Mouse (Mus musculus): Measurements from ENCODE around the gene Itpkb. TPM values are rescaled to one million over a fixed set of nuclear protein-coding genes. Genes with fewer than 3 reads are reported as not detected.

Itpkb gene
- total and polyA plus RNA-seq, 3 experiments: 3.4 to 9.2 TPM; not detected in 1

DNA sequence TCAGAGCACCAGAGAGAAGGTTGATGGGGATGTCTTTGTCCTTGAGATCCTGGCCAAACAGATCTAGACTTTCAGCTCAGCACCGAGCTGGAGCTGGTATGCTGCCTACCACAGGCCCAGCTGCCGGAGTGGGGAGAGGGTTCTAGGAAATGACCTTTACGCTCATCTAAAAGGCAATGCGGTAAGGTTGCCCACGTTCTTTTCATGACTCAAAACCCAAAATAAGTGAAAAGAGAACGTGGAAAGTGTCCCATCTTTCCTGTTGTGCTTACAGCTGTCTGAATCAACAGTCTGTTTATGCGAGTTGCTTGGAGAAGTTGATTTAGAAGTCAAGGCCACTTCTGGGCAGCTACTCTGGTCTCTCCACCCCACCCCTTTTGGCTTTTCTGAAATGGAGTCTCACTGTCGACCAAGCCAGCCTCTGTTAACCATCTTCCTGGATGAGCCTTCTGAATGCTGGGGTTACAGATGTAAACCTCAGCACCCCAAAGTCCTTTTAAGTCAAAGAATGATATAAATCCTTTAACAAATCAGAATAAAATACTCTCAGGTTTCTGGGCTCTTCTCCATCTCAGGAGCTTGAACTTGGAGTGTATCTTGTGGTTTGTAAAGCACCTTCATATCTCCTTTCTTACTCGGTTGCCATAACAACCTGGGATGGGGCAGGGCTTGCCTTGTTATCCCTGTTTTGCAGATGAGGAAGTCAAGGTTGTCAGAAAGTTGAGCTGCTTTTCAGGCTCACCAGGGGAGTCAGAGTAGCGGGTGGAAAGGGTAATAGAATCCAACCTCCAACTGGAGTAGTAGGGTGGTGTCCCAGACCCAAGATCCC, 60.7 kb downstream of the Itpkb start:
- peak; percentile 96 for DNase-seq (ENCODE audit: low read depth, low spot score)
- H3K36me3 ChIP-seq (ENCODE audit: control insufficient read depth in 1 of 2, insufficient read depth in 2 of 2, low read length in 2 of 2): peaks cover 0 to 33% of the 10 kb centered on the region in 2 experiments; a peak in 2 of 4 replicates
- TF ChIP-seq TCF12 (IDR thresholded peaks at IDR 0.05; ENCODE audit: low read depth, low read length): peak; percentile 83
- peak; percentile 82 for TF ChIP-seq SIN3A (IDR thresholded peaks at IDR 0.05; ENCODE audit: low read length)
- peak; percentile 84 for TF ChIP-seq MXI1 (IDR thresholded peaks at IDR 0.05; ENCODE audit: low read depth, low read length)
- no peak; the same call in 1 of the 2 replicates for TF ChIP-seq MAFK (IDR thresholded peaks at IDR 0.05; ENCODE audit: borderline replicate concordance, low read depth, low read length)
- TF ChIP-seq POLR2AphosphoS2 (IDR thresholded peaks at IDR 0.05; ENCODE audit: low read length): no peak
- TF ChIP-seq BHLHE40 (IDR thresholded peaks at IDR 0.05; ENCODE audit: borderline replicate concordance, low read depth, low read length): peak; percentile 31; the same call in 1 of the 2 replicates
- peak; percentile 66 to 85; a peak in 3 of 4 replicates for TF ChIP-seq EP300 (IDR thresholded peaks at IDR 0.05; ENCODE audit: low read depth in 1 of 2, low read length in 2 of 2)
- no peak for TF ChIP-seq MYC (IDR thresholded peaks at IDR 0.05; ENCODE audit: low read depth, low read length)
- TF ChIP-seq UBTF (IDR thresholded peaks at IDR 0.05; ENCODE audit: borderline replicate concordance, insufficient read depth, low read depth, low read length): no peak
- peak; percentile 78 for TF ChIP-seq TAL1 (IDR thresholded peaks at IDR 0.05; ENCODE audit: low read length)
- TF ChIP-seq ETS1 (IDR thresholded peaks at IDR 0.05; ENCODE audit: low read depth, low read length): peak; percentile 58; the same call in 1 of the 2 replicates
- TF ChIP-seq MAZ (IDR thresholded peaks at IDR 0.05; ENCODE audit: low read depth, low read length): no peak
- no peak for TF ChIP-seq MAX (IDR thresholded peaks at IDR 0.05; ENCODE audit: low read length)
- no peak for TF ChIP-seq ZC3H11A (IDR thresholded peaks at IDR 0.05; ENCODE audit: low read depth, low read length)
- no peak for TF ChIP-seq CHD2 (IDR thresholded peaks at IDR 0.05; ENCODE audit: low read length)
- no peak for TF ChIP-seq TBP (IDR thresholded peaks at IDR 0.05; ENCODE audit: low read depth, low read length)
- peak; percentile 100 for TF ChIP-seq RCOR1 (IDR thresholded peaks at IDR 0.05; ENCODE audit: low read depth, low read length)
- no peak for TF ChIP-seq ZKSCAN1 (IDR thresholded peaks at IDR 0.05; ENCODE audit: low read depth, low read length)
- peak; percentile 74 for TF ChIP-seq ELF1 (IDR thresholded peaks at IDR 0.05; ENCODE audit: low read depth, low read length)
- no peak for TF ChIP-seq CHD1 (IDR thresholded peaks at IDR 0.05; ENCODE audit: low read depth, low read length)
- TF ChIP-seq RAD21 (IDR thresholded peaks at IDR 0.05; ENCODE audit: low read depth, low read length): no peak
- TF ChIP-seq USF2 (IDR thresholded peaks at IDR 0.05; ENCODE audit: borderline replicate concordance in 1 of 2, insufficient read depth in 1 of 2, low read depth in 1 of 2, low read length in 2 of 2): no peak
- no peak for TF ChIP-seq GABPA (IDR thresholded peaks at IDR 0.05; ENCODE audit: low read depth, low read length)
- TF ChIP-seq GATA1 (IDR thresholded peaks at IDR 0.05; ENCODE audit: low read depth, low read length): peak; percentile 88
- H3K9ac ChIP-seq (ENCODE audit: control insufficient read depth, low read depth, low read length, poor library complexity, severe bottlenecking): no peak overlapping the region
- H3K4me1 ChIP-seq (ENCODE audit: control insufficient read depth in 1 of 2, insufficient read depth in 2 of 2, low read length in 2 of 2): peaks cover 0 to 43% of the 10 kb centered on the region in 2 experiments
- no peaks in the 10 kb centered on the region for H3K9me3 ChIP-seq (replicated peaks; ENCODE audit: insufficient read depth, low read length)
- H3K79me2 ChIP-seq (ENCODE audit: control insufficient read depth, insufficient read depth, low read length, poor library complexity): no peaks in the 10 kb centered on the region; the same call in 1 of the 2 replicates
- H3K4me3 ChIP-seq (ENCODE audit: control insufficient read depth in 1 of 2, insufficient read depth in 1 of 2, low read depth in 2 of 2, low read length in 2 of 2): no peak overlapping the region
- H3K27me3 ChIP-seq (ENCODE audit: control insufficient read depth in 1 of 2, insufficient read depth in 2 of 2, low read length in 2 of 2): no peaks in the 10 kb centered on the region
- H3K27ac ChIP-seq (ENCODE audit: control insufficient read depth, low read depth, low read length): no peak overlapping the region

Measured in MEL (cell line).